Mouse (Mus musculus) stomach, embryonic 15.5 days (tissue): Measurements from ENCODE around the gene Tanc1. TPM values are rescaled to one million over a fixed set of nuclear protein-coding genes. Genes with fewer than 3 reads are reported as not detected.

Experiments
- ATAC-seq: fragments of 200-750 bp; cut with Nextera tagmentation; 2 replicates; pipeline ENCODE4 v1.8.0; 2017; ENCODE audit warnings: low read depth, moderate number of reproducible peaks, moderate TSS enrichment; ENCODE audit not compliant: insufficient read depth, low FRiP score
- H3K27ac ChIP-seq: fragments of 300-500 bp; sonication (generic); 2 replicates; pipeline ENCODE4 v1.5.1; 2015; ENCODE audit warnings: mild to moderate bottlenecking, inconsistent platforms
- H3K27me3 ChIP-seq: fragments of 300-500 bp; sonication (generic); replicated peaks from 2 replicates; pipeline ENCODE4 v1.6.1; 2015; ENCODE audit warnings: inconsistent platforms
- H3K36me3 ChIP-seq: fragments of 300-500 bp; sonication (generic); 2 replicates; pipeline ENCODE4 v1.6.1; 2015; ENCODE audit warnings: inconsistent platforms
- H3K4me1 ChIP-seq: fragments of 300-500 bp; sonication (generic); 2 replicates; pipeline ENCODE4 v1.6.1; 2015; ENCODE audit warnings: inconsistent platforms
- H3K4me2 ChIP-seq: fragments of 300-500 bp; sonication (generic); 2 replicates; pipeline ENCODE4 v1.6.1; 2015; ENCODE audit warnings: mild to moderate bottlenecking, inconsistent platforms
- H3K4me3 ChIP-seq: fragments of 300-500 bp; sonication (generic); replicated peaks from 2 replicates; pipeline ENCODE4 v1.5.1; 2015; ENCODE audit warnings: inconsistent platforms
- H3K9ac ChIP-seq: fragments of 300-500 bp; sonication (generic); 2 replicates; pipeline ENCODE4 v1.6.1; 2015; ENCODE audit warnings: inconsistent platforms
- H3K9me3 ChIP-seq: fragments of 300-500 bp; sonication (generic); 2 replicates; pipeline ENCODE4 v1.6.1; 2016; ENCODE audit warnings: inconsistent platforms
- WGBS: fragments of 180-500 bp; shearing (Covaris S2); methylation state at CpG from one replicate; pipeline ENCODE4 v1.1.7; 2015; 5-methylcytosine and 5-hydroxymethylcytosine counted together
- polyA plus RNA-seq: library from polyadenylated mRNA; unstranded; fragments of >200 nt; fragmentation: Nextera tagmentation; extraction: Ambion mirVana; gene quantifications from 2 replicates; pipeline ENCODE4 v1.2.1, GENCODE M21; 2015

Gene Tanc1
- polyA plus RNA-seq, 1 experiment from 2014 or later = 28.1 TPM

DNA sequence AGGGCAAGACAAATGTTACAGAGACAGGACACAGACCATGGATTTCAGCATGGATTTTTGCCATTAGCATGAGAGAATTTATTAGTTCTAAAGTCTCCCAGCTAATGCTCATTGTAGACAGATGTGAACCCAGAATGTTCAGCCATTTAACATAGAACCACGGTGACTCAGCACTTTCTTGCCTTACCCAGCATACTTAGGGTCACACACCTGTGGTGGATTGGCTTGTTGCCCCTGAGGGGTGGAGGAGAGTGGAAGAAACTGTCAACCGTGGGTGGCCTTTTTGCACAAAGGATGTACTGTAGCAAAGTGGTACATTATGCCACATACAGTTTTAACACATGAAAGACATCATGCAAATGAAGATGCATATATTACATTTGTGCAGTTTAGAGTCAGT is 5.0 kb downstream of the Tanc1 start:
- ATAC-seq = no peak
- no peaks in the 10 kb centered on the region for H3K9me3 ChIP-seq
- no peak overlapping the region for H3K4me2 ChIP-seq
- H3K4me1 ChIP-seq = peaks cover 21% of the 10 kb centered on the region; the same call in 1 of the 2 replicates
- WGBS = 56% methylated on average over 2 of the region's 2 CpGs
- no peak overlapping the region for H3K9ac ChIP-seq
- no peaks in the 10 kb centered on the region for H3K36me3 ChIP-seq
- H3K27ac ChIP-seq = no peak overlapping the region
- H3K4me3 ChIP-seq = no peak overlapping the region
- no peaks in the 10 kb centered on the region for H3K27me3 ChIP-seq

DNA sequence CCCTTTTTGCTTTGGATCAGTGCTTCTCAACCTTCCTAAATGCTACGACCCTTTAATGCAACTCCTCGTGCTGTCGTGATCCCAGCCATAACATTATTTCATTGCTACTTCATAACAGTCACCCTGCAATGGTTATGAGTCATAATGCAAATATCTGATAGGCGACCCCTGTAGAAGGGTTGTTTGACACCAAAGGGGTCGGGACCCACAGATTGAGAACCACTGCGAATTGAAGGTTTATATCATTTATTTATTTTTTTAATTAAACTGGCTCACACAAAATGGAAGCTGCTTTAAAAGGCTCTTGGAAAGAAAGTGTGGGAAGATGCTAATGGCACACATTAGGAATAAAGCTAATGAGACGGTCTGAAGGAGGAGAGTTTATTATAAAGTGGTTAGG is 7.2 kb downstream of the Tanc1 start:
- peaks cover 20% of the 10 kb centered on the region; the same call in 1 of the 2 replicates for H3K4me1 ChIP-seq
- no peak for ATAC-seq
- no peaks in the 10 kb centered on the region for H3K27me3 ChIP-seq
- no peaks in the 10 kb centered on the region for H3K9me3 ChIP-seq
- no peak overlapping the region for H3K9ac ChIP-seq
- H3K27ac ChIP-seq = no peak overlapping the region
- no peak overlapping the region for H3K4me3 ChIP-seq
- H3K4me2 ChIP-seq = no peak overlapping the region
- H3K36me3 ChIP-seq = no peaks in the 10 kb centered on the region
- 79% methylated on average over 7 of the region's 7 CpGs for WGBS

DNA sequence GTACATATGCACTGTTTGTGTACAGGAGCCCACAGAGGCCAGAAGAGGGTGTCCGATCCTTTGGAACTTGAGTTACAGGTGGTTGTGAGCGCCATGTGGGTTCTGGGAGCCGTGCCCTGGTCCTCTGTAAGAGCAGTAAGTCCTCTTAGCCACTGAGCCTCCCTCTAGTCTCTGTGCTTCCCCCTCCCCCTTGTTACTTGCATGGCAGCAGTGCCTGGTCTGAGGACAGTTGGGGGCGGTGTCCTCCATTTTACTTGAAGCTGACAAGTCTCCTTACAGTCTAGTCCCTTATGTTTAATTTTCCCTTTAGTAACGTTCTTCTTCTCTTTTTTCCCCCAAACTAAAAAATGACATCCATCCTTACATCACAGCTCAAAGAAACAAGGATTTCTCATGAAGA is 8.8 kb downstream of the Tanc1 start:
- Histone ChIP-seq H3K4me2 (no peak overlapping the region), H3K36me3 (no peaks in the 10 kb centered on the region), H3K4me1 (peaks cover 18% of the 10 kb centered on the region; the same call in 1 of the 2 replicates), H3K27me3 (no peaks in the 10 kb centered on the region), H3K4me3 (no peak overlapping the region), H3K9ac (no peak overlapping the region), H3K9me3 (no peaks in the 10 kb centered on the region), H3K27ac (no peak overlapping the region)
- WGBS = 79% methylated on average over 5 of the region's 5 CpGs
- ATAC-seq = no peak

DNA sequence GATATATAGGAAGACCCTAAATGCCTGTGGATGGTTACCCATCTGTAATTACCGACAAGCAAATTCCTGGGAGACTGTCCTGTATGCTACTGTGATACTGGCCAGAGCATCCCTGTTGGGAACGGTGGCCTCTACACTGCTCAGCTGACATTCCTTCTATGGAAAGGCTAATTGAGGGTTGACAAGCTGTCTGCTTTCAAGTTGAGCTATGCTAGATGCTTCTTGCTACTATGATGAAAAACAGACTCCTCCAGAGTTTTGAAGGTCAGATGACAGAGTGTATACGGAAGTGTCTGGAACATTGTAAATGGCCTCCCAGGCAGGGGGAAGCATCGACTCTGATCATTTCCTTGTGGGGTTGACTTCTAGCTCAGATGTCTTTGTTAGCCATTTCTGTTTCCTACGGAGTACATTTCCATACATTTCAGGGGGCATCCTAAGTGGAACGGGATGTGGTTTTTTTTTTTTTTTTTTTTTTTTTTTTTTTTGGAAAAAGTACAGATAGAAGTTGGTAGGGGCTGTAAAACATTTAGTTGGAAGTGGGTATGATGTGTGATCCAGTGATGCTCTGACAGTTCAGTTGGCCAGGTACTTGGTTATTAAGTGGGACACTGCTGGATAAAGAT is 10.8 kb downstream of the Tanc1 start:
- no peak overlapping the region for H3K4me3 ChIP-seq
- peaks cover 17% of the 10 kb centered on the region; the same call in 1 of the 2 replicates for H3K4me1 ChIP-seq
- WGBS = 25% methylated on average over 6 of the region's 6 CpGs
- H3K36me3 ChIP-seq = no peaks in the 10 kb centered on the region
- no peak overlapping the region for H3K27ac ChIP-seq
- ATAC-seq = peak; percentile 74; the same call in 1 of the 2 replicates
- H3K27me3 ChIP-seq = no peaks in the 10 kb centered on the region
- H3K9me3 ChIP-seq = no peaks in the 10 kb centered on the region
- no peak overlapping the region for H3K4me2 ChIP-seq
- no peak overlapping the region for H3K9ac ChIP-seq

GRCm38 (mm10) chr2:59623858-59624257 is 12.0 kb downstream of the Tanc1 start:
- Histone ChIP-seq H3K4me1 (peaks cover 28% of the 10 kb centered on the region), H3K36me3 (no peaks in the 10 kb centered on the region), H3K9ac (no peak overlapping the region), H3K9me3 (no peaks in the 10 kb centered on the region), H3K27me3 (no peaks in the 10 kb centered on the region), H3K4me2 (no peak overlapping the region), H3K4me3 (no peak overlapping the region), H3K27ac (no peak overlapping the region)
- 57% methylated on average over 5 of the region's 5 CpGs for WGBS
- no peak for ATAC-seq

- no peaks in the 10 kb centered on the region for H3K9me3 ChIP-seq
- H3K4me1 ChIP-seq = peaks cover 36% of the 10 kb centered on the region
- no peaks in the 10 kb centered on the region for H3K27me3 ChIP-seq
- no peak overlapping the region for H3K4me3 ChIP-seq
- no peak overlapping the region for H3K27ac ChIP-seq
- no peak overlapping the region for H3K4me2 ChIP-seq
- H3K9ac ChIP-seq = no peak overlapping the region
- no peak for ATAC-seq
- WGBS = 78% methylated on average over 2 of the region's 2 CpGs
- H3K36me3 ChIP-seq = no peaks in the 10 kb centered on the region
Measured at GRCm38 (mm10) chr2:59625416-59625815, 13.6 kb downstream of the Tanc1 start.

DNA sequence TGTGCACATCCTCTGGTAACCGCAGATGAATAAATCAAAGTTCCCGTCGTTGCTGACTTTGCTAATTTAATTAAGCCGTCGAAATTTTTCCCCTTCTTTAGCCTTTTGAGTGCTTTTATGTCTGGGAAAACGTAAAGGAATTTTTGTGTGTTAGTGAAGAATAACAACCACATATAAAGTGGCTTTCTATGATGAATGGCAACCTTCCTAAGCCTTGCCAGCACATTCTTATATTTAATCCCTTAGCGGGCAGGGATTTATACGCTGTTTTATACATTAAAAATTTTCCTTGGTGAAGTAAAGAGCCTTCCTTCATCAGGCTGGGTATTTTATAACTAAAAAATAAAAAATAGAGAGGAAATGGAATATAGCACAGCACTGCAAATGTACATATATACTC is 14.1 kb downstream of the Tanc1 start:
- no peaks in the 10 kb centered on the region for H3K9me3 ChIP-seq
- H3K9ac ChIP-seq = no peak overlapping the region
- no peak overlapping the region for H3K4me2 ChIP-seq
- WGBS = 45% methylated on average over 8 of the region's 8 CpGs
- H3K4me1 ChIP-seq = peaks cover 36% of the 10 kb centered on the region
- no peak overlapping the region for H3K27ac ChIP-seq
- H3K4me3 ChIP-seq = no peak overlapping the region
- no peaks in the 10 kb centered on the region for H3K27me3 ChIP-seq
- no peaks in the 10 kb centered on the region for H3K36me3 ChIP-seq
- ATAC-seq = no peak

- Histone ChIP-seq H3K9ac (no peak overlapping the region), H3K36me3 (no peaks in the 10 kb centered on the region), H3K4me2 (no peak overlapping the region), H3K9me3 (no peaks in the 10 kb centered on the region), H3K27ac (no peak overlapping the region), H3K4me3 (no peak overlapping the region), H3K4me1 (peaks cover 36% of the 10 kb centered on the region), H3K27me3 (no peaks in the 10 kb centered on the region)
- ATAC-seq = no peak
- 63% methylated on average over 3 of the region's 3 CpGs for WGBS
Measured at GRCm38 (mm10) chr2:59626422-59626821, 14.6 kb downstream of the Tanc1 start.

DNA sequence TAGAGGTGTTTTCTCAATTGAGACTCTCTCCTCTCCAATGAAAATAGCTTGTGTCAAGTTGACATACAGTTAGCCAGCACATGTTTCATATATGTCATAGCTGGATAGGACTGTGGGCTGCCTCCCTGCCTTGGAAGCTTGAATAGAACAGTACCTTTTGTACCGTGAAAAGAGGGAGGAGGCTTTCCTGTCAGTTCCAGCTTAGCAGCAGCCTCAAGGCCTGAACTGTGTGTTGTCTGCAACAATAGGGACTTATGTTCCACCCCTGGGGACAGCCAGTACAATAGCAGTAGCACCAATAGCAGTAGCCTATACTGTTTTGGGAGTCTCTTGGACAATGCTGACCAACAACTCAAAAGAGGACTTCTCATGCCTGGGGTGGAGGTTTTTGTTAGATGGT is 15.7 kb downstream of the Tanc1 start:
- no peak overlapping the region for H3K4me2 ChIP-seq
- no peaks in the 10 kb centered on the region for H3K27me3 ChIP-seq
- no peak overlapping the region for H3K9ac ChIP-seq
- no peak overlapping the region for H3K27ac ChIP-seq
- H3K4me3 ChIP-seq = no peak overlapping the region
- peaks cover 28% of the 10 kb centered on the region for H3K4me1 ChIP-seq
- no peak for ATAC-seq
- H3K36me3 ChIP-seq = no peaks in the 10 kb centered on the region
- 44% methylated on average over 1 of the region's 1 CpGs for WGBS
- H3K9me3 ChIP-seq = no peaks in the 10 kb centered on the region

DNA sequence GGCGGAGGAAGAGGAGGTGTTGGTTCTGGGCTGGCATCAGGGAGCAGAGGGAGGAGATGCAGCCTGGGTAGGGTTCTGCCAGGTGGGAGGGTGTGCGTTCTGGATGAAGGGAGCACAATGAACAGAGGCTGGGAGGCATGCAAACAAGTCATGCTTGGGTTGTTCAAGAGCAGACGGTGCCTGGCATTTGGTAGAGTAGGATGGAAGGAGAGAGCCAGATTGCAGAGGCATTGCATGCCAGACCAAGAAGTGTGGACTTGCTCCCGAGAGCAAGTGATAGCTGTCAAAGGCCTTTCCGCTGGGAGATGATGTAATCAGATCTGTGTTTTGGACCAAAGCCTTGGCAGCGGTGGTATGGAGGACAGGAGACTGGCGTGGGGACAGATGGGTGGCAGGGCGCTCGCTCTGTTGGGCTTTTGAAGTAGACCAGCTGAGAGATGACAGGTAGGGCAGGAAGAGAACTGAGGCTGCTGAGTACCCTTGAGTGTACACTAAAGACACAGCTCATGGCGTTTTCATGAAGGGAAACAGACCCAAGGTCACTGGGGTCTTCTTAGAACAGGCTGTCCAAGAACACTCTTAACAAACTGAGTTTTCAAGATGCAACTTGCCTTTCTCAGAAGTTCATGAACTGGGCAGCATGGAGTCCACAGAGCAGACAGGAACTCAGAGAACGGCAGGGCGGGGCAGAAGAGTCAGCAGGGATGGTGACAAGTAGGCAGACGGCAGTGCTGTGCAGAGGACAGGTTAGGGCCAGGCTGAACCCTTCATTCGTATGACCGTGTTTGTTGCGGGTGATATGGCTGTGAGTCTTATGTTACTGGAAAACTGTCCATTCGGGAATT is 16.4 kb downstream of the Tanc1 start:
- Histone ChIP-seq H3K9me3 (no peaks in the 10 kb centered on the region), H3K27ac (peak overlapping the region; percentile 31; the same call in 1 of the 2 replicates)
- peak; percentile 18; the same call in 1 of the 2 replicates for ATAC-seq

DNA sequence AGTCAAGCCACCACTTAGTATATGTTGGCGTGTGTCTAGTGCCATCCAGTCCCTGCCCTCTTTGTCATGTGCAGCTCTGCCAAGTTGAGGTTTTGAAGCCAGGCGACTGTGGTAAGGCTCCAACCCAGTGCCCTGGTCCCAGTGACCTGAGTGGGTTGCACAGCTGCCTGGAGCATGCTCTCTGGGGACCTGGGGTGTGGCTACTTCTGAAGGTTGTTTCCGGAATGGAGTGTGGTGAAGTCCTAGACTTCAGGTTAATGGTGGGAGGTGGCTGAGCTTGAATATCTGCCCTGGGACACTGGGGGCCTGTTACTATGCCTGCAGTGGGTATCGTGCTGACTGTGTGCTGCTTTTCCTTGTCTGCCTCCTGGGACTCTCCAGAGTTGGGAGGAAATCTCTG is 18.0 kb downstream of the Tanc1 start:
- 73% methylated on average over 4 of the region's 4 CpGs for WGBS
- ATAC-seq = no peak
- Histone ChIP-seq H3K4me2 (no peak overlapping the region), H3K4me1 (peaks cover 28% of the 10 kb centered on the region), H3K4me3 (no peak overlapping the region), H3K36me3 (no peaks in the 10 kb centered on the region), H3K9me3 (no peaks in the 10 kb centered on the region), H3K9ac (no peak overlapping the region), H3K27me3 (no peaks in the 10 kb centered on the region), H3K27ac (no peak overlapping the region)

More for the DNA sequence above, 16.4 kb downstream of the Tanc1 start:
- H3K9ac ChIP-seq = no peak overlapping the region
- WGBS = 65% methylated on average over 17 of the region's 17 CpGs
- H3K27me3 ChIP-seq = no peaks in the 10 kb centered on the region
- no peaks in the 10 kb centered on the region for H3K36me3 ChIP-seq
- H3K4me1 ChIP-seq = peaks cover 28% of the 10 kb centered on the region
- H3K4me3 ChIP-seq = no peak overlapping the region
- H3K4me2 ChIP-seq = no peak overlapping the region

DNA sequence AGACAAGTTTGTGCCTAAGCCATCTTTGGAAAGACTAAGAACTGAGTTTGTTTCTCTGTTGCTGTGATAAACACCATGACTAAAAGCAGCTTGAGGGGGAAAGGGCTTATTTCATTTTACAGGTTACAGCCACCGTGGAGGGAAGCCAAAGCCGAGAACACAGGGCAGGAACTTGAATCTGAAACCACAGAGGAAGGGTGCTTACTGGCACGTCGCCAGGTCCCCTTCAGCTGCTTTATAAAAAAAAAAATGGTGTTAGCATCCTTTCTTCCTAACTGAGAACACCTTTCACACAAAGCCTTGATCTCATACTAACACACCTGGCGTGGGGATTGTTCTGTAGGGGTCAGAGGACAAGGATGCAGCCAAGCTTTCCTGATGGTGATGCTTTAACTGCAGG is 19.6 kb downstream of the Tanc1 start:
- Histone ChIP-seq H3K4me1 (peaks cover 28% of the 10 kb centered on the region), H3K4me3 (no peak overlapping the region), H3K27me3 (no peaks in the 10 kb centered on the region), H3K4me2 (no peak overlapping the region), H3K9ac (no peak overlapping the region), H3K36me3 (no peaks in the 10 kb centered on the region), H3K27ac (no peak overlapping the region), H3K9me3 (no peaks in the 10 kb centered on the region)
- WGBS = 58% methylated on average over 5 of the region's 5 CpGs
- ATAC-seq = no peak
